Mouse (Mus musculus) ES-CJ7 (cell line): ENCODE measurements around the gene Gm17093.
"Not testable (repeated sequence)": the region's sequence is repeated elsewhere in the genome, so short reads cannot be mapped to it uniquely, and the experiment has no call there.

Experiments
- DNase-seq: peaks from one replicate; pipeline ENCODE4 v3.0.0; 2011; ENCODE audit warnings: low read depth, low spot score

The Gm17093 gene

DNA sequence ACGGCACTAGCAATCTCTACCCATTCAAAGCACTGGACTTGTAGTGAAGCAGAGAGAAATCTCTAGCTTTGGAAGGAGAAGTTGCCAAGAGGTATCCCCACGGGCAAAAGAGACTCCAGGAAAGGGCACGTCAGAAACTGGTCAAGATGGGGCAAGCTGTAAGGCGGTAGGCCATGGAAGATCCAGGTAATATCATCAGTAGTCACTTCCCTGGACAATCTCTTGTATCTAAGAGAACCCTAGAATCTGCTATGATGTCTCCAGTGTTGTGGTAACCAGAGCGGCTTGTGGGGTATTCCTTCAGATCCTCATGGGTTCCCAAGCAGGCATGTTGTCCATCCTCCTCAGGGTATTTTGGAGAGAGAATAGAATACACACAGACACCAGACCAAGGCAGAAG, at the start of gene Gm17093:
Gene Gm17093 (plus strand): TSS at position 301 of the 400 bp plus-strand sequence.
- DNase-seq = not testable (repeated sequence)

DNA sequence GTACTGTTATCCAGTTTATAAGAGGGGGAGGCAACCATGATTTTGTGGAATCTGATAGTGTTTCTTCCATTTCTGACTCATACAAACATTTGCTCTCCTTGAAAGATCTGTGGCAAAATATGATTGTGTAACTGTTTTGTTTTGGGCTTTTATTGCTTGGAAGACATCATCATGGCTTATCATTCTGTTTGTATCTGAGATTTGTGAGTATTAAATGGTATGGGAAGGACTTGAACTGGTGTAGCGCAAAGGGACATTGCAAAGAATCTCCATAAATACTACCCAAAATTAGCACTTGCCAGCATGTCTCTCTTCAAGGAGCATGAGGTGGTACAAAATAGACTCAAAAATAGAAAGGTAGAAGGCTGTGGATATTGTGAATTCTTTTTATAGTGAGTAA, 25.9 kb upstream of the Gm17093 start, which contains the start of gene BC061237:
Gene BC061237 (plus strand): TSS at position 301 of the 400 bp plus-strand sequence.
- DNase-seq = not testable (repeated sequence)

DNA sequence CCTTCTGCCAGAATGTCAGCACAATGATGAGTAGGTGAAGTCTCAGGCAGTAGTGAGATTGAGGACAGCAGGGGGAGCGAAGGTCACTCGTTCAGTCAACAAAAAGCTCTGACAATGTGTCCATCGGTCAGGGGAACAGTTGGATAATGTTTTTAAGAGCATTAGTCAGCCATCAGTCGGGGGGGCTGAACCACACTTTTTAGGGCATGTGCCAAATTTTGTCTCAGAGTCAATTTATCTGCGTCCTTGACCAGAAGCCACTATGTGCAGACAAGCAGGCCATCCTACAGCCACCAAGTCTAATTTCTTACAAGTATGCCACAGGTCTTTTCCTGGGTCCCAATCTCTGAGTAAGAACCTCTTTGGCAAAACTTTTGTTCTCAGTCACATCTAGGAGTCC, 29.9 kb downstream of the Gm17093 start:
- DNase-seq = not testable (repeated sequence)
